8 mouse cellular contexts compared by ENCODE assay signal in genomic region chr5:124553607-124554006, GRCm38 (mm10). TPM values are rescaled to one million over a fixed set of nuclear protein-coding genes. Genes with fewer than 3 reads are reported as not detected.
DNase-seq lines count a peak whose midpoint lies in the region; ATAC-seq and TF ChIP-seq lines count a peak whose summit lies in the region.

No protein-coding gene starts in this region.

- intact Hi-C loops in heart, postnatal 25 days (cut with DNase I): loop anchor here (2.0 kb wide), 1 partner anchor 25 kb away; the partner anchor contains the start of genes Eif2b1 and Gtf2h3

- no peaks in the 10 kb centered on the region for H3K27me3 ChIP-seq in heart, postnatal 0 days (ENCODE audit: control insufficient read depth, insufficient read depth, low read length)
- H3K27me3 ChIP-seq in intestine, embryonic 14.5 days (replicated peaks; ENCODE audit: control insufficient read depth, insufficient read depth, low read length): no peaks in the 10 kb centered on the region
- H3K27me3 ChIP-seq in midbrain, postnatal 0 days (ENCODE audit: insufficient read depth, low read length): no peaks in the 10 kb centered on the region

- H3K4me1 ChIP-seq in heart, postnatal 0 days (ENCODE audit: control insufficient read depth, insufficient read depth): peaks cover 5% of the 10 kb centered on the region
- H3K4me1 ChIP-seq in brown adipose tissue, adult 24 weeks (ENCODE audit: control insufficient read depth, insufficient read depth, insufficient read length, low read length): no peaks in the 10 kb centered on the region; the same call in 1 of the 2 replicates
- H3K4me1 ChIP-seq in intestine, embryonic 14.5 days (replicated peaks; ENCODE audit: control insufficient read depth, insufficient read depth, low read length): peaks cover 9% of the 10 kb centered on the region; the same call in 1 of the 2 replicates
- H3K4me1 ChIP-seq in midbrain, postnatal 0 days (ENCODE audit: insufficient read depth, low read length): peaks cover 4% of the 10 kb centered on the region; the same call in 1 of the 2 replicates

- TF ChIP-seq EP300 in heart, postnatal 0 days (IDR thresholded peaks at IDR 0.05; ENCODE audit: low read depth): no peak

- no peaks in the 10 kb centered on the region for H3K9me3 ChIP-seq in heart, postnatal 0 days (replicated peaks; ENCODE audit: control insufficient read depth, low read length)
- H3K9me3 ChIP-seq in intestine, embryonic 14.5 days (ENCODE audit: control insufficient read depth, low read length): no peaks in the 10 kb centered on the region
- no peaks in the 10 kb centered on the region for H3K9me3 ChIP-seq in midbrain, postnatal 0 days (ENCODE audit: low read length)

- no peak overlapping the region for H3K27ac ChIP-seq in heart, postnatal 0 days (ENCODE audit: low read depth)
- H3K27ac ChIP-seq in brown adipose tissue, adult 24 weeks (replicated peaks; ENCODE audit: low read depth, low read length): no peak overlapping the region
- no peak overlapping the region for H3K27ac ChIP-seq in intestine, embryonic 14.5 days (ENCODE audit: low read depth)
- no peak overlapping the region for H3K27ac ChIP-seq in midbrain, postnatal 0 days (ENCODE audit: low read depth, low read length)

- no peak for DNase-seq in heart, postnatal 0 days (ENCODE audit: low spot score)
- no peak for DNase-seq in heart, postnatal 25 days (ENCODE audit: low spot score)
- DNase-seq in intestine, embryonic 14.5 days (ENCODE audit: low spot score): no peak
- DNase-seq in midbrain, postnatal 0 days (ENCODE audit: low spot score): no peak
- no peak for DNase-seq in cerebellum, postnatal 4 days (ENCODE audit: low spot score in 2 of 2)
- no peak for DNase-seq in spleen, adult 12 weeks (ENCODE audit: low spot score)
- DNase-seq in right cerebral cortex, adult 18-20 months: no peak

- H3K4me3 ChIP-seq in heart, postnatal 0 days (ENCODE audit: low read depth, low read length): no peak overlapping the region
- peak overlapping the region; percentile 98 for H3K4me3 ChIP-seq in brown adipose tissue, adult 24 weeks (ENCODE audit: insufficient read depth, low read depth, low read length)
- H3K4me3 ChIP-seq in intestine, embryonic 14.5 days (ENCODE audit: low read depth, low read length): no peak overlapping the region
- H3K4me3 ChIP-seq in midbrain, postnatal 0 days (ENCODE audit: low read depth, low read length): peak overlapping the region; percentile 93; the same call in 1 of the 2 replicates

- H3K9ac ChIP-seq in heart, postnatal 0 days (replicated peaks; ENCODE audit: low read depth, low read length): no peak overlapping the region
- H3K9ac ChIP-seq in intestine, embryonic 14.5 days (ENCODE audit: low read length): no peak overlapping the region
- H3K9ac ChIP-seq in midbrain, postnatal 0 days (replicated peaks; ENCODE audit: low read length, poor library complexity, severe bottlenecking): no peak overlapping the region

- WGBS in heart, postnatal 0 days: 73% methylated on average over 6 of the region's 6 CpGs
- 76% methylated on average over 6 of the region's 6 CpGs for WGBS in intestine, embryonic 14.5 days
- WGBS in midbrain, postnatal 0 days: 55% methylated on average over 6 of the region's 6 CpGs

- no peak for TF ChIP-seq CTCF in heart, postnatal 0 days (IDR thresholded peaks at IDR 0.05; ENCODE audit: low read depth)
- no peak for TF ChIP-seq CTCF in midbrain, postnatal 0 days (IDR thresholded peaks at IDR 0.05)

- H3K36me3 ChIP-seq in heart, postnatal 0 days (replicated peaks; ENCODE audit: control insufficient read depth, insufficient read depth, low read length): peaks cover 40% of the 10 kb centered on the region
- peaks cover 39% of the 10 kb centered on the region for H3K36me3 ChIP-seq in intestine, embryonic 14.5 days (ENCODE audit: control insufficient read depth, insufficient read depth, low read length)
- H3K36me3 ChIP-seq in midbrain, postnatal 0 days (ENCODE audit: insufficient read depth, low read length): peaks cover 24% of the 10 kb centered on the region

- no peak for ATAC-seq in heart, postnatal 0 days (ENCODE audit: insufficient read depth, low read depth)
- ATAC-seq in intestine, embryonic 14.5 days (replicated peaks; ENCODE audit: low FRiP score, low TSS enrichment, low read depth): no peak
- ATAC-seq in midbrain, postnatal 0 days (ENCODE audit: low FRiP score): no peak

- 0 out of 2 replicates have a peak overlapping the region, but pooled peaks have one; percentile 89 for H3K4me2 ChIP-seq in heart, postnatal 0 days (ENCODE audit: low read depth, low read length)
- peak overlapping the region; percentile 77 for H3K4me2 ChIP-seq in intestine, embryonic 14.5 days (ENCODE audit: low read length)
- peak overlapping the region; percentile 73 for H3K4me2 ChIP-seq in midbrain, postnatal 0 days (ENCODE audit: low read depth, low read length, poor library complexity, severe bottlenecking)

RNA-seq across cellular contexts. Expression of gene Ddx55, which starts 0.9 kb away (rescaled TPM):
- total RNA-seq in heart, postnatal 0 days (2014; rRNA removed; ENCODE audit: low replicate concordance): 1.1 and 5.2 TPM in 2 replicates
- 4.9 and 5.9 TPM in 2 replicates for polyA plus RNA-seq in heart, postnatal 0 days (2015; fragmentation: Nextera tagmentation; extraction: Ambion mirVana)
- 1 to 10 TPM; 5.4 to 6.0 TPM for total RNA-seq in heart, postnatal 25 days (2021)
- 2.1 and 3.7 TPM in 2 replicates for polyA plus RNA-seq in brown adipose tissue, adult 24 weeks (2012; ENCODE audit: insufficient read depth, insufficient read length, missing spikeins)
- 15.2 and 16.1 TPM in 2 replicates for polyA plus RNA-seq in intestine, embryonic 14.5 days (2014; fragmentation: Nextera tagmentation; extraction: Ambion mirVana)
- 14.9 and 20.5 TPM in 2 replicates for total RNA-seq in midbrain, postnatal 0 days (2014; rRNA removed)
- polyA plus RNA-seq in midbrain, postnatal 0 days (2015; fragmentation: Nextera tagmentation; extraction: Ambion mirVana): 21.9 and 26.9 TPM in 2 replicates

RNA-seq across cellular contexts. Expression of gene Tmed2, which starts 13.1 kb away (rescaled TPM):
- 331 and 388 TPM in 2 replicates for total RNA-seq in heart, postnatal 0 days (2014; rRNA removed; ENCODE audit: low replicate concordance)
- 389 and 404 TPM in 2 replicates for polyA plus RNA-seq in heart, postnatal 0 days (2015; fragmentation: Nextera tagmentation; extraction: Ambion mirVana)
- total RNA-seq in heart, postnatal 25 days (2021): 100 to 1,000 TPM; 165 to 178 TPM
- polyA plus RNA-seq in brown adipose tissue, adult 24 weeks (2012; ENCODE audit: insufficient read depth, insufficient read length, missing spikeins): 330 and 403 TPM in 2 replicates
- 530 and 550 TPM in 2 replicates for polyA plus RNA-seq in intestine, embryonic 14.5 days (2014; fragmentation: Nextera tagmentation; extraction: Ambion mirVana)
- total RNA-seq in midbrain, postnatal 0 days (2014; rRNA removed): 228 and 273 TPM in 2 replicates
- polyA plus RNA-seq in midbrain, postnatal 0 days (2015; fragmentation: Nextera tagmentation; extraction: Ambion mirVana): 313 and 326 TPM in 2 replicates

RNA-seq across cellular contexts. Expression of gene Rilpl1, which starts 22.4 kb away (rescaled TPM):
- total RNA-seq in heart, postnatal 0 days (2014; rRNA removed; ENCODE audit: low replicate concordance): 34.7 and 52.1 TPM in 2 replicates
- 39.0 and 40.5 TPM in 2 replicates for polyA plus RNA-seq in heart, postnatal 0 days (2015; fragmentation: Nextera tagmentation; extraction: Ambion mirVana)
- total RNA-seq in heart, postnatal 25 days (2021): 100 to 1,000 TPM; 191 to 222 TPM
- 4.9 and 8.7 TPM in 2 replicates for polyA plus RNA-seq in brown adipose tissue, adult 24 weeks (2012; ENCODE audit: insufficient read depth, insufficient read length, missing spikeins)
- polyA plus RNA-seq in intestine, embryonic 14.5 days (2014; fragmentation: Nextera tagmentation; extraction: Ambion mirVana): 14.9 and 16.6 TPM in 2 replicates
- 14.8 and 14.9 TPM in 2 replicates for total RNA-seq in midbrain, postnatal 0 days (2014; rRNA removed)
- polyA plus RNA-seq in midbrain, postnatal 0 days (2015; fragmentation: Nextera tagmentation; extraction: Ambion mirVana): 11.2 and 11.9 TPM in 2 replicates

RNA-seq across cellular contexts. Expression of gene Eif2b1, which starts 25.3 kb away (rescaled TPM):
- 23.7 and 58.6 TPM in 2 replicates for total RNA-seq in heart, postnatal 0 days (2014; rRNA removed; ENCODE audit: low replicate concordance)
- polyA plus RNA-seq in heart, postnatal 0 days (2015; fragmentation: Nextera tagmentation; extraction: Ambion mirVana): 49.5 and 51.5 TPM in 2 replicates
- 10 to 100 TPM; 27.8 to 33.3 TPM for total RNA-seq in heart, postnatal 25 days (2021)
- polyA plus RNA-seq in brown adipose tissue, adult 24 weeks (2012; ENCODE audit: insufficient read depth, insufficient read length, missing spikeins): 28.3 and 32.1 TPM in 2 replicates
- polyA plus RNA-seq in intestine, embryonic 14.5 days (2014; fragmentation: Nextera tagmentation; extraction: Ambion mirVana): 99.2 and 99.6 TPM in 2 replicates
- 38.4 and 40.2 TPM in 2 replicates for total RNA-seq in midbrain, postnatal 0 days (2014; rRNA removed)
- 55.2 and 61.9 TPM in 2 replicates for polyA plus RNA-seq in midbrain, postnatal 0 days (2015; fragmentation: Nextera tagmentation; extraction: Ambion mirVana)

RNA-seq across cellular contexts. Expression of gene Gtf2h3, which starts 25.3 kb away (rescaled TPM):
- total RNA-seq in heart, postnatal 0 days (2014; rRNA removed; ENCODE audit: low replicate concordance): 18.9 and 49.7 TPM in 2 replicates
- polyA plus RNA-seq in heart, postnatal 0 days (2015; fragmentation: Nextera tagmentation; extraction: Ambion mirVana): 21.1 and 22.3 TPM in 2 replicates
- total RNA-seq in heart, postnatal 25 days (2021): 10 to 100 TPM; 19.8 to 22.6 TPM
- polyA plus RNA-seq in brown adipose tissue, adult 24 weeks (2012; ENCODE audit: insufficient read depth, insufficient read length, missing spikeins): 26.3 and 29.6 TPM in 2 replicates
- 75.5 and 84.2 TPM in 2 replicates for polyA plus RNA-seq in intestine, embryonic 14.5 days (2014; fragmentation: Nextera tagmentation; extraction: Ambion mirVana)
- 26.9 and 30.4 TPM in 2 replicates for total RNA-seq in midbrain, postnatal 0 days (2014; rRNA removed)
- 24.6 and 27.1 TPM in 2 replicates for polyA plus RNA-seq in midbrain, postnatal 0 days (2015; fragmentation: Nextera tagmentation; extraction: Ambion mirVana)

Comparison
In these comparisons a context has a peak if more than half of its experiments do, and no peak if none do; other contexts are left out.
1. H3K4me3 ChIP-seq: peak in brown adipose tissue, adult 24 weeks (single experiment) and midbrain, postnatal 0 days (single experiment); none in heart, postnatal 0 days (single experiment) and intestine, embryonic 14.5 days (single experiment).
2. Peak in every context shown above with its lines, with median percentiles within 50 percentile points of each other: H3K4me2 ChIP-seq.